Mouse (Mus musculus) E14TG2a.4 (cell line): ENCODE data around the gene Map3k15.

Experiments
- CTCF ChIP-seq: conservative IDR thresholded peaks from 2 replicates; pipeline ENCODE4 v1.5.1; 2014; ENCODE audit warnings: low read length
- NANOG ChIP-seq: IDR thresholded peaks from 2 replicates; pipeline ENCODE4 v1.6.1; 2014; ENCODE audit warnings: borderline replicate concordance, low read length, mixed read lengths
- POU5F1 ChIP-seq: IDR thresholded peaks from 2 replicates; pipeline ENCODE4 v1.6.1; 2014; ENCODE audit warnings: low read length, borderline replicate concordance

GRCm38 (mm10) chrX:159971091-159971779 lies 17.0 kb upstream of the Map3k15 start:
- no peak for TF ChIP-seq CTCF
- no peak for TF ChIP-seq POU5F1
- TF ChIP-seq NANOG: no peak
